Mouse (Mus musculus) cerebellum, postnatal 36 days (tissue): ENCODE measurements around the gene Mthfsd.
A peak's percentile ranks its signal among the peaks of the same experiment; 100 is the strongest.

Experiments used
- DNase-seq, 2 experiments: peaks; one replicate each; pipeline ENCODE4 v3.0.0; 2021 to 2022; ENCODE audit warnings: mixed read lengths in 2 of 2

Gene Mthfsd

DNA sequence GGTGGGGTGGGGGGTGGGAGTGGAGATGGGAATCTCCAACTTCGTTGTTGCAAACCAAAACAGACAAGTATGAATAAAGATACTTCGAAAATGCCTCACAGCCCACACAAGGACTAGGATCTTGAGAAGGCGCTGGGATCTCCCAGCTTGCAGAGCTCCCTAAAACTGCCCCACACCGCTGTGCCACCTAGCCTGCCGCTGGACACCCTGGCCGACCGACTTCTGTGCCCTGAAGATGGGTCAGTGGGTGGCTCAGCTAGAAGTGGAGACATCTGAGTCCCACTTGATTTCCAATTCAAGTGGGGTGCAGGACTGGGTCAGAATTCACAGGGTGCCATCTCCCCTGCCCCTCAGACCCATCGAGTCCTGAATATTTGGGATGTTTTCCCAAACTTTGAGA lies 13.5 kb upstream of the Mthfsd start:
- no peak for DNase-seq

- DNase-seq = no peak
Observed at GRCm38 (mm10) chr8:121120456-121121419, 12.5 kb upstream of the Mthfsd start.

GRCm38 (mm10) chr8:121119635-121120455 lies 11.7 kb upstream of the Mthfsd start:
- no peak for DNase-seq

DNA sequence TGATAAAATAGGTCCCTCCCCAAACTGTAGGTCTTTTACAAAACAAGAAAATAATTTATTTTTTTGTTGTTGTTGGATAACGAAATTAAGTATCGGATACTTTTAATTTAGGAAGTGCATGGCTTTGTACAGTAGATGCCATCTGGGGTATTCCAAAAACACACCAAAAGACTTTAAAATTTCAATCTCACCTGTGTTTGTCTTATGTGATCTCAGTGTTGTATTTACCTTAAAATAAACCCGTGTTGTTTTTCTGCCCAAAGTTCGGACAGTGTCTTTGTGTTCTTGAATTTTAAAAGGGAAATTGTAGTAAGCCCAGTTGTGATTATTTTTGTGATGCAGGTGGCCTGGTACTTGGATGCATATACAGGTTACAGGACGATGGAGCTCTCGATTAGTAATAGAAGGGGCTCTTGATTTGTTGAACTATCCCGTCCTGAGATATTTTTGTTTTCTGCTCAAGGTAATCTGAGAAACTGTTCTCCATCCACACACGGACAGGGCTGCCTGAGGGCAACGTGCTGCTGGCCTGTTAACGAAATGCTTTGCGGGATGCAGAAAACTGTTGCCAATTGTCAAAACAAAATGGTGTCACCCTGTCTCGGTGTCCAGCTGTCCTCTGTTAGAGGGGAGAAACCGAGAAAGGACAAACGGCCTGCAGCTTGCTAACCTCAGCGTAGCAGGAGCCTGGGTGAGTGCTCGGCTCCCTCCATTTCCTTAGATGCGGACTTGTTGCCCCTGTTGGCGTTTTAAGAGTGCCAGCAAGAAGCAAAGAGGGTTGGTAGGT lies 10.6 kb upstream of the Mthfsd start:
- no peak for DNase-seq

DNA sequence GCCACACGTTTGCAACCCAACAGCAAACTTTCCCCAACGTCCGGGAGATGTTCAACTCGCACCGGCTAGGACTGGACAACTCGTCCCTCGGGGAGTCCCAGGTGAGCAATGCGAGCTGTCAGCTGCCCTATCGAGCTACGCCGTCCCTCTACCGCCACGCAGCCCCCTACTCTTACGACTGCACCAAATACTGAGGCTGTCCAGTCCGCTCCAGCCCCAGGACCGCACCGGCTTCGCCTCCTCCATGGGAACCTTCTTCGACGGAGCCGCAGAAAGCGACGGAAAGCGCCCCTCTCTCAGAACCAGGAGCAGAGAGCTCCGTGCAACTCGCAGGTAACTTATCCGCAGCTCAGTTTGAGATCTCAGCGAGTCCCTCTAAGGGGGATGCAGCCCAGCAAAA lies 9.7 kb upstream of the Mthfsd start:
- DNase-seq = no peak

- no peak for DNase-seq
Observed at GRCm38 (mm10) chr8:121117186-121117651, 9.0 kb upstream of the Mthfsd start.

GRCm38 (mm10) chr8:121116591-121117185 lies 8.5 kb upstream of the Mthfsd start:
- DNase-seq = no peak

GRCm38 (mm10) chr8:121115948-121116347 lies 7.8 kb upstream of the Mthfsd start, which contains the start of gene Foxc2:
TSS of gene Foxc2 (plus strand) at chr8:121116171.
- DNase-seq = peak in 1 of 2 experiments; percentile 25

DNA sequence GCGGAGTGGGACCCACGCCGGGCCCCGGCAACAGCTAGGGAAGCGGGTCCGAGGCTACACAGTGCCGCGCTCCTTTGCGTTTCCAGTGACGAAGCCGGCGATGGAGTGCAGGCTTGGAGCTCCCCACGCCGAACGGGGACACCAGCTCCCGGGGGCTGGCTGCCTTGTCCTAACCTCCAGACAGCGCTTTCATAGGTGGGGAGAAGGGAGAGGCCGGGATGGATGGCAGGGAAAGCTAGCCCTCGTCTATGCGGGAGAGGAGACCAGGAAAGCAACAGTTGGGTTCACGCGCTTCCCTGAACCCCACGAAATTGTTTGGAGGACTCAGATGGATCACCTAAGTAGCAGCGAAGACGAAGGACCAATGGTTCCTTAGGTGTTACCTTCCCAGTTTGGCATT lies 6.9 kb upstream of the Mthfsd start:
- no peak for DNase-seq

DNA sequence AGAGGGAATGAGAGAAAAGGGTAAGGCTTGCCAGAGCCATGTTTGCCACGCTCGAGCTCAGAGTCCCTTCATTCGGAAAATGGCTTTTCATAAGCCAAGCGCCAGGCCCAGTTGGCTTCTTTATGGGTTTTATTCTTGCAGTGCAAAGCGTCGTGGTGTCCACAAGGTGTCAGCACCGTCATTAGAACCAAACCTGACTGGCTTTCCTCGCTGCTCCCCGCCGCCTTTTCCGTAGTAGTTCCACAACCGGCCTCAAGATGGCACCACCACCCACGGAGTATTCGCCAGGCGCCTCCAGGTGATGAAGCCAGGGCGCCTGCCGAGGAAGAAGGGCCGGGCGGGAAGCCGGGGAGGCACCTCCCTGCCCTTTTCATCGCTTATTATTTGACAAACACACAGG lies 5.1 kb upstream of the Mthfsd start:
- peak; percentile 97 to 99 for DNase-seq

GRCm38 (mm10) chr8:121111145-121111907 lies 3.1 kb upstream of the Mthfsd start:
- DNase-seq = no peak

DNA sequence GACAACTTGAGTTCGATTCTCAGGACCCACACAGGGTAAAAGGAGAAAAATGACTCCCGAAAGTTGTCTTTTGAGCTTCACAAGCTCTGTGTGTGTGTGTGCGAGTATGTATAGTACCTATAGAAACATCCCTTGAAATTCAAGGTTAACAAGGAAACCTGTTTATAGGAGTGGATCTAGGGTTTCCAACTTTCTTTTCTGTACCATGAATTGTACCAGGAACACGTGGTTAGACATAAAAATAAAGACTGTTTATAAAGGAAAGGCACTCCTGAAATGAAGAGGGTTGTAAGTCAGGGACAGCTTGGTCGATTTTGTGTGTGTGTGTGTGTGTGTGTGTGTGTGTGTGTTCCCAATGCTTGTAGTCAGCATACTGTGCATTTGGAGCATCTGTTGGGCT lies 465 bp upstream of the Mthfsd start:
- DNase-seq = no peak

DNA sequence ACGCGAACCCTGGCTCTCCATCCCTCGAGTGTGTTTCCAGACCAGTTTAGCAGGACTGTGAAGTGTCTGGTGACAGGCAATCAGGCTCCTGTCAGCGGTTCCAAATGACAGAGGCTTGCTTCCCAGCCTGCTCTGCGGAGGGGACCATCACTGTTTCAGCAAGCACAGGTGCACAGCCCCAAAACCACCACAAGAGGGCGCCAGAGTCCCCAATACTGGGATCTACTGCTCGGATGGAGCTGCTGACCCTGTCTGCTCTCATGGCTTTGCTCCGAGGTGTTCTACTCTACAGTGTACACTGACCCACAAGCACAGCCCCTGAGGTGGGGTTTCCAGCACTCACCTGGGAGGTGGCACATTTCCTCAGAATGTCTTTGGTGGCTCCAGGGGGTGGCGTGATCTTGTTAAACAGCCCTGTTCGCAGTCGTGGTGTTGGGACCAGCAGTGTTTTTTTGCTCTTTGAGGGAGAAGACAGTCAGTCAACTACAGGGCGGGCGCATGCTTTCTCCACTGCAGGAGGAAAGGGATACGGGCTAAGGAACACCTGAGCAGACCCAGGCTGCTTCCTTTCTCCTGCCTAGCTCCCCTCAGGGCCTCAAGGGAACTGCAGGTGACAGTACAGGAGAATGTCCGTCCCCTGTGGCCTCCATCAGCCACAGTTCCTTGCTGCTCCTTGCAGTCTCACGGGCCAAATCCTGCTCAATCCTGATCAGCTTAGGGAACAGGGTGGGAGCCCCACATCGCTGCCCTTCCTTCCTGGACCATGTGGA lies 4.0 kb downstream of the Mthfsd start:
- DNase-seq = peak; percentile 75

DNA sequence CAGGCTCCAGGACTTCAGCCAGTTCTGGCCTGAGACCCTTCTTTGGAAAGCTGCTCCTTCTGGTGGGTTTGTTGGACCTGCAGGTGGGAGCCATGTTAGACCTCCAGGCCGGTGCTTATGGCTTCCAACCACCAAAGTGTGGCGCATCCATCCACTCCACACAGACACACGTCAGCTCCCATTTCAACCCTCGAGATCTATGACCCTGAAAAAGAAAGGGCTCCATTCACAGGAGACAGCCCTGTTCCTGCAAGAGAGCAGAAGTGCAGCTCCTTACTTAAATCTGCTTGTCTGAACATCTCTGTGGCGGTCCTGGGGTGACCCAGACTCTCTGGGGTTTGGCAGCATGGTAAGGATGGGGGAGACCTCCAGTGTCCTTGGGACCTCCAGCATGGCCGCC lies 14.7 kb downstream of the Mthfsd start:
- no peak for DNase-seq

- peak; percentile 75 to 79 for DNase-seq
Observed at GRCm38 (mm10) chr8:121092627-121093026, 15.6 kb downstream of the Mthfsd start.

- no peak for DNase-seq
Observed at GRCm38 (mm10) chr8:121092141-121092540, 16.1 kb downstream of the Mthfsd start.

GRCm38 (mm10) chr8:121090716-121091115 lies 17.5 kb downstream of the Mthfsd start:
- no peak for DNase-seq

- no peak for DNase-seq
Observed at GRCm38 (mm10) chr8:121089631-121090380, 18.4 kb downstream of the Mthfsd start.

DNA sequence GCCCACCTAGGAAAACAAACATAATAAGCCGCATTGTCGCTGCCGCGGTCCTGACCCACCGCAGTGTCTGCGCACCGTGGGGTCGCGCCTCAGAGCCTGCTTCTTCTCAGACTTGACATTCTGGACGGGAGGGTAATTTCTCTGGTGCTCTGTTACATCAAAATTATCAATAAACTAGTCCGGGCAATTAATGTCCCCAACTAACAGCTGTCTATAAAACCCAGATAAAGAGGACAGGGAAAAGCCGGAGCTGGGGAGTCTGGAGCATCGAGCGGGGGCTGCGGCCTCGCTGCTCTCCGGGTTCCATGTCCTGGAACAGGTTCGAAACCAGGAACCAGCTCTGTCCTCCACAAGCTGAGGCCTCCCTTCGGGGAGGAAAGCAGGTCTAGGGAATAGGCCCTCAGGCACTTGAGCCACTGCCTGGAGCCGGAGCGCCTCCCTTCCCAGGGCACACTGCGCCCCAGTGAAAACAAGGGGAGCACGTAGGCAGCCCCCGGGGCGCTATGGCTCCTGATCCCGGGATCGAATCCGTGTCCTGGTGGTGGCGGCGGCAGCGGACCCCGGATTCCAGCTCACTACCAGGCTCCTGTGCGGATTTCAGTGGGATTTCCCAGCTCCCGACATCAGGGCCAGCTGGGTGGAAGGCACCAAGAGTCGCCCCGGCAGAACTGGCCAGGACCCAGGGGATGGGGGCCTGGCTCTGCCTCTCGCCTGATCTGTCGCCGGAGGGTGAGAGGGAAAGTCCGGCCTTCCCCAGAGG lies 19.1 kb downstream of the Mthfsd start:
- DNase-seq = no peak
